Mouse (Mus musculus) MEL-GATA-1-ER (cell line): ENCODE measurements around the gene Gm20388.

ENCODE experiments used
- DNase-seq: peaks from one replicate; pipeline ENCODE4 v3.0.0-alpha.2; 2012; ENCODE audit warnings: low read depth; ENCODE audit errors: extremely low read depth

Gene Gm20388

GRCm38 (mm10) chr8:124180681-124181445 lies 4270.2 kb downstream of the Gm20388 start:
- no peak for DNase-seq

- no peak for DNase-seq
These were observed 4271.1 kb downstream of the Gm20388 start for GRCm38 (mm10) chr8:124181751-124182150.

- DNase-seq = no peak
These were observed 4271.6 kb downstream of the Gm20388 start for GRCm38 (mm10) chr8:124182224-124182623.

GRCm38 (mm10) chr8:124184078-124184477 lies 4273.4 kb downstream of the Gm20388 start:
- no peak for DNase-seq

GRCm38 (mm10) chr8:124184507-124184906 lies 4273.9 kb downstream of the Gm20388 start:
- DNase-seq = no peak

- no peak for DNase-seq
These were observed 4274.4 kb downstream of the Gm20388 start for GRCm38 (mm10) chr8:124185081-124185480.

GRCm38 (mm10) chr8:124190388-124190787 lies 4279.7 kb downstream of the Gm20388 start:
- DNase-seq = no peak

GRCm38 (mm10) chr8:124192242-124192641 lies 4281.6 kb downstream of the Gm20388 start:
- no peak for DNase-seq

- DNase-seq = no peak
These were observed 4282.3 kb downstream of the Gm20388 start for GRCm38 (mm10) chr8:124192976-124193375.

GRCm38 (mm10) chr8:124193992-124194391 lies 4283.4 kb downstream of the Gm20388 start:
- DNase-seq = no peak

- DNase-seq = no peak
These were observed 4285.6 kb downstream of the Gm20388 start for GRCm38 (mm10) chr8:124196195-124196594.

GRCm38 (mm10) chr8:124196797-124197196 lies 4286.2 kb downstream of the Gm20388 start:
- DNase-seq = no peak

- DNase-seq = no peak
These were observed 4287.6 kb downstream of the Gm20388 start for GRCm38 (mm10) chr8:124198230-124198629.

GRCm38 (mm10) chr8:124200400-124200799 lies 4289.8 kb downstream of the Gm20388 start:
- DNase-seq = no peak

GRCm38 (mm10) chr8:124201706-124202105 lies 4291.1 kb downstream of the Gm20388 start:
- no peak for DNase-seq

GRCm38 (mm10) chr8:124202895-124203294 lies 4292.3 kb downstream of the Gm20388 start:
- DNase-seq = no peak

- no peak for DNase-seq
These were observed 4293.5 kb downstream of the Gm20388 start for GRCm38 (mm10) chr8:124204001-124204601.

- no peak for DNase-seq
These were observed 4301.5 kb downstream of the Gm20388 start for GRCm38 (mm10) chr8:124212148-124212547.

GRCm38 (mm10) chr8:124216951-124217350 lies 4306.3 kb downstream of the Gm20388 start:
- DNase-seq = no peak

- DNase-seq = no peak
These were observed 4319.2 kb downstream of the Gm20388 start for GRCm38 (mm10) chr8:124229883-124230282.

GRCm38 (mm10) chr8:124230496-124231175 lies 4320.0 kb downstream of the Gm20388 start:
- DNase-seq = no peak

GRCm38 (mm10) chr8:124231176-124231484 lies 4320.5 kb downstream of the Gm20388 start, which contains the start of gene Galnt2:
Gene Galnt2, plus strand, starts transcription at chr8:124231391.
- no peak for DNase-seq
